Mouse (Mus musculus) yolk sac, embryonic 10.5 days (tissue): Measurements from ENCODE around the gene Wdfy4.

Source experiments
- DNase-seq: peaks from one replicate; pipeline ENCODE4 v3.0.0-alpha.2; 2017; ENCODE audit warnings: low spot score

Gene Wdfy4

DNA sequence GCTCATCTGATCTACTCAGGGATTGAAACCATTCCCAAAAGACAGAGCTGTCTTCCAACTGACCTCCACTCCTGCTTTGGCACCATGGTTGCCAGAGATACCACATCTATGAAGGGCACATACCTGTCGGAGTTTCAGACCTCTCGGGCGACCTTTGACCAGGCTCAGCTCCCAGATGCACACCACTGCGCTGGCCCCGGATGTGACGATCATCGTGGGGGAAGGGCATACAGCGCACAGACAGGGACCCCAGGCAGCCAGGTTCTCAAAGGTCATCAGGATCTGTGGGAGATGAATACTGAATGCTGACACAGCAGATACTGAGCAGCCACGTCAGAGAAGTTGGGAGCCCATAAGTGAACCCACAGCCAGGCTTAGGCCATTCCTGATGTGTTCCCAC is 214.6 kb downstream of the Wdfy4 start:
- DNase-seq, result peak; percentile 77

DNA sequence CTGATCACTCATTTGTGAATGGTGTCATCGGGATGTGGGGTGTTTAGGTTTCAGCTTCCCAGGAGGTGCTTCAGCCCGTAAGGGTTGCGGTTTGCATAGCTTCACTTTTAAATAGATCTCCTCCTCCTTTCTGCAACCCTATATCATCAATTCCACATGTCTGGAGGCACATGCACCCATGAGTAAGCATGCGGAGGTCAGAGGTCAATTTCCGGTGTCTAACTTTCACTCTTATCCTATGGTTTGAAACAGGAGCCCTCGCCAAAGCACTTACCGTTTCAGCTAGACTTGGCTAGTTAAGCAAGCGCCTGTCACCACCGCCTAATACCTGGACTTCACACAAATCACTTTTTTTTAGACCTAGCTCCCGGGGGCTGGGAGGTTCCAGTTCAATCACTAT is 220.6 kb downstream of the Wdfy4 start:
- DNase-seq, result no peak

- DNase-seq, result peak; percentile 51
These were observed 224.8 kb downstream of the Wdfy4 start for GRCm38 (mm10) chr14:32960481-32960880.

- peak; percentile 71 for DNase-seq
These were observed 226.6 kb downstream of the Wdfy4 start for GRCm38 (mm10) chr14:32958671-32959070.

- DNase-seq, result no peak
These were observed 228.8 kb downstream of the Wdfy4 start for GRCm38 (mm10) chr14:32956486-32956885.

GRCm38 (mm10) chr14:32950312-32951301 is 234.7 kb downstream of the Wdfy4 start:
- no peak for DNase-seq

- no peak for DNase-seq
These were observed 237.8 kb downstream of the Wdfy4 start for GRCm38 (mm10) chr14:32947512-32947911.

DNA sequence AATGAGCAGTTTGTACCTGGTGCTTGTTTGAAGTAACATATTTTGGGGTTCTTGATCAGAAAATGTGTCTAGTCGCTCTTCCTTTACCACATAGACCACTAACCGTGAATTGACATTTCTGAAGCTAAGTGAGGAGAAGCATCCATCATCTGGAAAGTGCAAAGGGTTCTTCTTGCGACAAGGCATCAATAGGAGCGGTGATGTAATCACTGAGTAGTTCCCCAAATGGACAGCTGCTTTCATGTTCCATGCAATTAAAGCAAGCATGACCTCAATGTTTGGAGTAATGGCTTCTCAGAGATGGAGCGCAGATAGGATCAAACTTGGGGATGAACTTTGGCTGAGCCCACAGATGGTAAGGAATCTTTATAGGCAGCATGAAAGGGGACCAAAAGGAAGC is 246.1 kb downstream of the Wdfy4 start:
- no peak for DNase-seq

GRCm38 (mm10) chr14:32934064-32934463 is 251.2 kb downstream of the Wdfy4 start:
- DNase-seq, result no peak

- no peak for DNase-seq
These were observed 253.1 kb downstream of the Wdfy4 start for GRCm38 (mm10) chr14:32932220-32932619.

DNA sequence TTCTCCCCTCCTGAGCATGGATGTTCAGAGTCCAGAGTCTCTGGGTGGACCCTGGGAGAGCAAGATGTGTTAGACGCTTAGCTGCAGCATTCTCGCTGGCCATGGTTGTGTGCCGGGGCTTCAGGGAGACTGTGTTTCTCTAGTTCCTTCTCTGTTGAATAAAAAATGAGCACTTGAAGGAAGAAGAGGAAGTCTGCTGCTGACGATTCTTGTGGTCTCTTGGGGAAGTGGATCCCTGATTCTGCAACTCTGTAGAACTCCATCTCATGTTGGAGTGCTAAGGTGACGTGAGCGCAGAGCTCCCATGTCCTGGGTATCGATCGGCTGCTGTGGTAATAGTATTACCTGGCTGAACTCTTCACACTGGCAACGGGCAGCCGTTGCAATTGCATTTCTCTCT is 253.6 kb downstream of the Wdfy4 start:
- no peak for DNase-seq

- no peak for DNase-seq
These were observed 261.4 kb downstream of the Wdfy4 start for GRCm38 (mm10) chr14:32923871-32924270.

- no peak for DNase-seq
These were observed 267.4 kb downstream of the Wdfy4 start for GRCm38 (mm10) chr14:32917919-32918318.

- no peak for DNase-seq
These were observed 269.9 kb downstream of the Wdfy4 start for GRCm38 (mm10) chr14:32915360-32915759.

GRCm38 (mm10) chr14:32911187-32911586 is 274.1 kb downstream of the Wdfy4 start:
- no peak for DNase-seq
